Mouse (Mus musculus) liver, postnatal 0 days (tissue): ENCODE measurements at regions not wholly inside any gene's neighbourhood (a gene's known extent, or its start where the extent isn't known, plus 50 kb on each side); places are given as distances from the start of the nearest gene placed in this dataset.

Experiments
- CTCF ChIP-seq: sonication (generic); IDR thresholded peaks from 2 replicates; pipeline ENCODE4 v1.5.1; 2016; ENCODE audit warnings: antibody characterized with exemption, low read depth
- EP300 ChIP-seq: IDR thresholded peaks from 2 replicates; pipeline ENCODE4 v1.6.1; 2016; ENCODE audit warnings: antibody characterized with exemption, low read depth, mild to moderate bottlenecking

DNA sequence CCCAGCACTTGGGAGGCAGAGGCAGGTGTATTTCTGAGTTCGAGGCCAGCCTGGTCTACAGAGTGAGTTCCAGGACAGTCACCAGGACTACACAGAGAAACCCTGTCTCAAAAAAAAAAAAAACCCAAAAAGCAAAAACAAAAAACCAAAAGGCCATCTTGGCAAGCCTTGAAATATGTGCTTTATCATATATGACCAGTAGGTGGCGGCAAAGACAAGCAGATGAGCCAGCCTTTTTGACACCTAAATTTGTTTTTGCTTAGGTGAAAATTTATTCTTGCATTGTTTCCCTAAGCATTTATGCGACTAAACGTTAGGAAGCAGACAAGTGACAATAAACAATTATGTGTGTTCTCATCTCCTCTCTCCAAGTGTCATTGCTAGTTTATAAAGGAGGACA lies 57.9 kb upstream of the Larp1 start:
- TF ChIP-seq CTCF, result peak; percentile 93
- no peak for TF ChIP-seq EP300
